Mouse (Mus musculus): ENCODE results near the gene Micu1. TPM values are rescaled to one million over a fixed set of nuclear protein-coding genes. Genes with fewer than 3 reads are reported as not detected.

The Micu1 gene
- polyA plus RNA-seq, 1 experiment, result 98.4 TPM

GRCm38 (mm10) chr10:59774141-59774534 is 71.9 kb downstream of the Micu1 start:
- DNase-seq (ENCODE audit: low spot score), result no peak

- no peak for DNase-seq (ENCODE audit: low spot score)
Measured at GRCm38 (mm10) chr10:59777246-59777645, 75.0 kb downstream of the Micu1 start.

- no peak for DNase-seq (ENCODE audit: low spot score)
Measured at GRCm38 (mm10) chr10:59778137-59778710, 75.9 kb downstream of the Micu1 start.

- no peak for DNase-seq (ENCODE audit: low spot score)
Measured at GRCm38 (mm10) chr10:59780698-59781097, 78.4 kb downstream of the Micu1 start.

- no peak for DNase-seq (ENCODE audit: low spot score)
Measured at GRCm38 (mm10) chr10:59781205-59781931, 79.1 kb downstream of the Micu1 start.

- no peak for DNase-seq (ENCODE audit: low spot score)
Measured at GRCm38 (mm10) chr10:59784731-59785685, 82.7 kb downstream of the Micu1 start.

GRCm38 (mm10) chr10:59786289-59786688 is 84.0 kb downstream of the Micu1 start:
- no peak for DNase-seq (ENCODE audit: low spot score)

- no peak for DNase-seq (ENCODE audit: low spot score)
Measured at GRCm38 (mm10) chr10:59787140-59787800, 85.0 kb downstream of the Micu1 start.

GRCm38 (mm10) chr10:59787870-59788269 is 85.6 kb downstream of the Micu1 start:
- no peak for DNase-seq (ENCODE audit: low spot score)

GRCm38 (mm10) chr10:59790291-59790929 is 88.1 kb downstream of the Micu1 start:
- no peak for DNase-seq (ENCODE audit: low spot score)

GRCm38 (mm10) chr10:59791896-59792295 is 89.6 kb downstream of the Micu1 start:
- DNase-seq (ENCODE audit: low spot score), result no peak

GRCm38 (mm10) chr10:59792575-59793176 is 90.4 kb downstream of the Micu1 start:
- DNase-seq (ENCODE audit: low spot score), result no peak

- no peak for DNase-seq (ENCODE audit: low spot score)
Measured at GRCm38 (mm10) chr10:59793454-59793853, 91.2 kb downstream of the Micu1 start.

GRCm38 (mm10) chr10:59795085-59795484 is 92.8 kb downstream of the Micu1 start:
- no peak for DNase-seq (ENCODE audit: low spot score)

- no peak for DNase-seq (ENCODE audit: low spot score)
Measured at GRCm38 (mm10) chr10:59795902-59796301, 93.6 kb downstream of the Micu1 start.

- DNase-seq (ENCODE audit: low spot score), result no peak
Measured at GRCm38 (mm10) chr10:59798371-59798770, 96.1 kb downstream of the Micu1 start.

- no peak for DNase-seq (ENCODE audit: low spot score)
Measured at GRCm38 (mm10) chr10:59799303-59800044, 97.2 kb downstream of the Micu1 start.

- DNase-seq (ENCODE audit: low spot score), result no peak
Measured at GRCm38 (mm10) chr10:59800159-59800558, 97.9 kb downstream of the Micu1 start.

GRCm38 (mm10) chr10:59800826-59801501 is 98.7 kb downstream of the Micu1 start:
- no peak for DNase-seq (ENCODE audit: low spot score)

- no peak for DNase-seq (ENCODE audit: low spot score)
Measured at GRCm38 (mm10) chr10:59808677-59809076, 106.4 kb downstream of the Micu1 start.

Data from urinary bladder, adult 2 months (tissue).